Mouse (Mus musculus) testis, postnatal 10 days (tissue): ENCODE measurements around the gene Fzd4.
A peak's percentile ranks its signal among the peaks of the same experiment; 100 is the strongest.

Source experiments
- DNase-seq: peaks from one replicate; pipeline ENCODE4 v3.0.0; 2021; ENCODE audit warnings: low spot score

Gene Fzd4

GRCm38 (mm10) chr7:89427101-89427500, 22.9 kb downstream of the Fzd4 start:
- no peak for DNase-seq

GRCm38 (mm10) chr7:89428804-89429203, 24.6 kb downstream of the Fzd4 start:
- DNase-seq: no peak

GRCm38 (mm10) chr7:89429326-89429725, 25.2 kb downstream of the Fzd4 start:
- DNase-seq: no peak

DNA sequence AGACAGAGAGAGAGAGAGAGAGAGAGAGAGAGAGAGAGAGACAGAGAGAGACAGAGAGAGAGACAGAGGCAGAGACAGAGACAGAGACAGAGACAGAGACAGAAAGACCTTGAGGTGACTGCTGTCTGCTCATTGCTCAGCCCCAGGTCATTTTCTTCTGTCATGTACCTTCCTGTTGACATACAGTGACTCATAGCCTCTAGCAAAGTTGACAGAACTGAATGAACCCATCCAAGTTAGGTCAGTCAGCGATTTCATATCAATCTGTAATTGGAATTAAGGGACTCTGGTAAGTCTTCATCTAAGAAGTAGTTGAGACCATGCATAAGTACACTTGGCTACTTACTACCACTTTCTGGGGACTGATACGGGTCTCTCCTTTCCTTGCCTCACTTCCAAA, 27.0 kb downstream of the Fzd4 start:
- no peak for DNase-seq

DNA sequence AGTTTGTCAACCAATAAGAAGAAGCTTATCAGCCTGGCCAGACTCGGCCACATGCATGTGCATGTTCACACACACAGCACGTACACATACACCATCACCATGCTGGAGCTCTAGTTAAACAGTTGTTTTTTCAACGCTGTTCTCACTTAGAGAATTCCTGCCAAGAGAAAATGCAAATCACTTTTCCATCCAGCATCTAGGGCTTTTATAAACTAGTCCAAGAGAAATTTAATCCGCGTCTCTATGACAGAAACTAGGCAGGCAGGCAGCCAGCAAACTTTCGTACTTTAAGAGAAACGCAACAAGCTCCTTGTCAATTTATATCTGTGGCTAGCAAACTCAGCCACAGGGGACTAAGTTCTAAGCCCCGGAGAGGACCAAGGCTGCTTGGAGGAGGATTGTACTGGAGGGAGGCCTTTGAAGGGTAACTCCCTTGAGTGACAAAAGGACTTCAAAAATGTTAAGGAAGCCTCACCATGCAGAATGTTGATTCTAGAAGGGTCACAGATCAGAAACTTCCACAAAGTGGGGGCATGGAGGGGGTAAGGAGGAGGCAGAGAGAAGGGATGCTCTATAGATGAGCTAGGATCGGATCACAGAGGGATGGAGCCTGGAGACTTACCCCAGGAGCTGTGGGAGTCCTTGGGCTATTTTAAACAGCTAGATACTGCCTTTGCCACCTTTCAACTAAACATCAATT, 29.2 kb downstream of the Fzd4 start:
- DNase-seq: no peak

DNA sequence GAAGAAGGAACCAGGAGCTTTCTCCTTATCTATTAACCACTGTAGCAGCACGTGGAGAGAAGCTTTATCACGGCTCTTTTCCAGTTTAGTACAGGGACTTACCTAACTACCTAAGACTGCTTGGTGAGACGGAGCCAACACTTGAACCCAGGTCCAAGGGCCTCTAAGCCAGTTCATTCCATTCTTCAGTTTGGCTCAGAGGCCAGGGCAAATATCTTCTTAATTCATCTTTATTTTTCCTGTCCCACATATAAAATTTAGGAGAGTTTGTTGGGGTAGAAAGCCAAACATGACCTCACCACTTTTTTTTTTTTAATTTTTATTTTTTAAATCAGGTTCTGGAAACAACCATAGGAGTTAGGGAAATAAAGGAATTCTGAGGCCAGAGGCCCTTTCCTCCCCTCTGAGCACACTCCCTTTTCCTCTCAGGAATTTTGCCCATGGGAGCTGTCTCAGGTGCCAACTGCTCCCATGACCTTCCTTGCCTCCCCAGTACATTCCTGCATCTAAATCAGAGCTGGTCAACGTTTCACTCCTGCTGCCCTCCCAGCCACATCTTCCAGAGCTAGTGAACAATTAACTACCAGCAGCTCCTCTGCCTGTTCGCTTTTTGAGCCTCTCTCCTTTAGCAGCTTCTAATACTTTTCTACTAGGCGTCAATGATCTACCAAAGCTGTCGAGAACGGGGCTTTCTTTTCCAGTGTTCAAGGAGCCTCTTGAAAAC, 29.9 kb downstream of the Fzd4 start:
- DNase-seq: no peak

DNA sequence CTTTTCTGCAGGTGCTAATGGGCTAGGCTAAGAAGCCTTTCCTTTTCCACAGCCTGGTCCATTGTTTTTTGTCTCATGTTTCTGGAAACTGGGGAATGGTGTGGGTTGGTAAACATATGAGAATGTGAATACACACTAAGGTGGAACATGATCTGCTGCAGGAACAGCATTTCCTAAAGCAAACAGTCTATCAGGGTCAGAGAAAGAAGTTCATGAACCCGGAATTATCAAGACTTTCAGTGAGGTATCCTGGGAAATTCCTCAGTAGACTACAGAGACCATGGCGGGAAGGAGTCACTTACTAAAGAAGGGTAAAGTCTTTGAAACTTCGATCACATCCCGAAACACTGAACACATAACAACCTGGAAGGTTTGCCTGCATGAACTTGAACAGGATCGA, 32.2 kb downstream of the Fzd4 start:
- DNase-seq: no peak

DNA sequence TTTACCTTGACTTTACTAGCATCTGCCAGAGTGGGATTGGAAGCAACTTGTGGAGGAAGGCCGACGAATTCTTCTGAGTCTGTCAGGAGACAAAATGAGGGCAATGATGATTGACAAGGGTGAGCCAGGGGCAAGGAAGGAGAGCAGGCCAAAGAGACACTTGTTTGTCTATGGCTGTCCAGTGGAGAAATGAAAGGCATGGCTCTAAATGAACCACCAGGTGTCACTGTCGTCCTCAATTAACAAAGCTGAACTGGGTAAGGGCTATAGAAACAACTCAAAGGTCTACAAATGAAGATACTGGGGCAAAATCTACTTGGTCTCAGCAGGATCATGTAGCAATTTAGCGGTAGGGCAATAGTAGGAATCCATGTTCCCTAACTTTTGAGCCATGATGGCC, 33.4 kb downstream of the Fzd4 start:
- DNase-seq: peak; percentile 49

GRCm38 (mm10) chr7:89441291-89441690, 37.1 kb downstream of the Fzd4 start:
- DNase-seq: no peak

- DNase-seq: no peak
These were observed 38.1 kb downstream of the Fzd4 start for GRCm38 (mm10) chr7:89442242-89442641.

DNA sequence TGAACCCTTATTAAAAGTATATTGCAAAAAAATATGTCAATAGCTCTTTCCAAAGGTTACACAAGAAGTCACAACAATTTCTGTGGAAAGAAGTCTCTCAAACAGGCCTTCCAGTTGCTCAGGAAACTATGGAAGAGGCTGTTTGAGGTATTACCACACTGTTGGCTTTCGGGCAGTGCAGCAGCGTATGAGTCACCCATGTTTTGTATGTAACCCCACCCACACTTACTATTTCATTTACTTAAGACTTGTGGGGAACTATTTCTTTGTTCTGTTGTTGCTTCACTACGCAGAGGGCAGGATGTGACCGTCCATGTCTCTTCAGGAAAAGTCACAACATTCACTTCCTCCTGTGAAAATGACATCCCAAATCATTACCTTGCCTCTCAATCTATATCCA, 41.0 kb downstream of the Fzd4 start:
- no peak for DNase-seq

DNA sequence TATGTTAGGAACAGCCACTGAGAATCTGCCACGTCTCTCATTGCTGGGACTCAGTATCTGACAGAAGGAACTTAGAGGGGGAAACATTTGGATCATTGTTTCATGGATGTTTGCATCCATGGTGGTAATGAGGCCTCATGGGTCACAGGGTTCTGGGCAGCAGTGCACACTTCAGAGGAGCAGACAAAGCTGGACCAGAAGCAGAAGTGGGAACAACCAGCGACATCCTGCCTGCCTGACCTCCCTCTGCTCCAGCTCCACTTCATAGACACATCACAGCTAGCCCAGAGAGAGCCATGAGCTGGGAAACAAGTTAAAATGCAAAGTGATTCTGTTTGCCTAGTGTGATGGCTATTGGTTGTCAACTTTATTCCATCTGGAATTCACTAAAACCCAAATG, 46.2 kb downstream of the Fzd4 start:
- no peak for DNase-seq

GRCm38 (mm10) chr7:89456380-89457076, 52.4 kb downstream of the Fzd4 start:
- DNase-seq: no peak

DNA sequence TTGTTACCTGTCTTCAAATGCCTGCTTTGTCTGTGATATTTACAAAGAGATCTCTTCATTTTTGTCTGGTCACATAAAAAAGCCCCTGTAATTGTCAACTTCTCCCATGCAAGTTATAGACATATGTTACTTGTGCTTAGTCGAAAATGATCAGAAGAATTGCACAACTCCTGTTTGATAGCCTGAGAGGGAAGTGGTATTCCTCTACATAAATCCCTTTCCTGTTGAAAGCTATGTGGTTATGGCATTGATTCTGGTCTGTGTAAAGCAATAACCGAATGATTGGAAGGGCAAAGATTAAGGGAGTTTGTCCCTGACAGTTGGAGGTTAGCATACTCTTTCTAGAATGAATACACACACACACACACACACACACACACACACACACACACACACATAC, 55.5 kb downstream of the Fzd4 start:
- no peak for DNase-seq

DNA sequence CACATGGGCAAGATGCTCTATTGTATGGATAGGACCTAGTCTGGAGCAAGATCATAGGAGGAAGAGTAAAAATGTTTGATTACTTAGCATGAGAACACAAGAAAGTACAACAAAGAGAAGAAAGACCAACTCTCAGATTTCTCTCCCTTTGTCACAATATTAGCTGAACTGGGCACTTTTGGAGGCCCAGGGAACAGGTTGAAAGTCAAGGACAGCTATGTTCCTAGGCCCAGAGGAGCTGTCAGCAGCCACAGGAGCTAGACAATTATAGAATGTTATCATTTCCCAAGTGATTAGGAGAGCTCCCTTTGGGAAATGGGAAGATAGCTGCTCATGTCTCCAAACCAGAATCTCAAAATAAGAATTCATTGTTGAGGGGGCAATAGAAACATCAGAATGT, 56.8 kb downstream of the Fzd4 start:
- DNase-seq: no peak

- DNase-seq: no peak
These were observed 57.2 kb downstream of the Fzd4 start for GRCm38 (mm10) chr7:89461351-89461750.
